Mouse (Mus musculus) adrenal gland, adult 2 months (tissue): ENCODE measurements around the gene Olfr1564. TPM values are rescaled to one million over a fixed set of nuclear protein-coding genes. Genes with fewer than 3 reads are reported as not detected.
"Not testable (repeated sequence)": the region's sequence is repeated elsewhere in the genome, so short reads cannot be mapped to it uniquely, and the experiment has no call there.

Experiments used
- DNase-seq: peaks from one replicate; pipeline ENCODE4 v3.0.0; 2021
- long read RNA-seq: library from polyadenylated mRNA; stranded (forward); transcript quantifications from one replicate; pipeline ENCODE4 v2.0.0, GENCODE M21; 2021
- polyA plus RNA-seq: library from polyadenylated mRNA; depleted of rRNA; stranded (reverse); fragments of >200 nt; gene quantifications from 2 replicates; pipeline ENCODE4 v1.2.3, GENCODE M21; 2012; rRNA removed
- total RNA-seq, 2 experiments: library from RNA; stranded (reverse); gene quantifications; 2 replicates each; pipeline ENCODE4 v1.2.3; 2021

Olfr1564 gene
- not detected for total RNA-seq
- polyA plus RNA-seq, result 0.06 TPM in 1 of 2 replicates, not detected in the other
- long read RNA-seq, result 0 reads

DNA sequence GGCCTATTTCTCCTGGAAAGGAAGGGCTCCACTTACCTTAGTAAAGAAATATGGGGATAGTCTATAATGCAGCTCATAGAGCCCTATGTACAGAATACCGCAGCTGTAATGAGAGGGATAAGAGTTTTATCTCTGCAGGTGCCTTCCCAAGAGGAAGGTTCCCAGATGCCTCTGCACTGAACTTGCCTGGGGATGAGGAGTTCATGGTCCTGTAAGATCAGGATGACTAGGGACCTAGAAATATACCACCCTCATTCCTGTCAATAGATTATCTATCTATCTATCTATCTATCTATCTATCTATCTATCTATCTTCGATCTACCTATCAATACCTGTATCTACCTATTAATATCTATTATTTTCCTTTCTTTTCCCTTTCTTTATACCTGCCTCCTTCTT lies at the start of gene Olfr1564:
Gene Olfr1564, minus strand, starts transcription at position 101 of the 400 bp plus-strand sequence.
- no peak for DNase-seq

DNA sequence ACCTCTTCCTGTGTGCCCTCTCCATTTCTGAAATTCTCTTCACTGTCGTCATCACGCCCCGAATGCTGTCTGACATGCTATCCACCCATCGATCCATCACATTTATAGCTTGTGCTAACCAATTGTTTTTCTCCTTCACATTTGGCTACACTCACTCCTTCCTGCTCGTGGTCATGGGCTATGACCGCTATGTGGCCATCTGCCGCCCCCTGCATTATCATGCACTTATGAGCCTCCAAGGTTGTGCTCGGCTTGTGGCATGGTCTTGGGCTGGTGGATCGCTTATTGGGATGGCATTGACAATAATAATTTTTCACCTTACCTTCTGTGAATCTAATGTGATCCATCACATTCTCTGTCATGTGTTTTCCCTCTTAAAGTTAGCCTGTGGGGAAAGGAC lies 47.4 kb upstream of the Olfr1564 start:
- no peak for DNase-seq

DNA sequence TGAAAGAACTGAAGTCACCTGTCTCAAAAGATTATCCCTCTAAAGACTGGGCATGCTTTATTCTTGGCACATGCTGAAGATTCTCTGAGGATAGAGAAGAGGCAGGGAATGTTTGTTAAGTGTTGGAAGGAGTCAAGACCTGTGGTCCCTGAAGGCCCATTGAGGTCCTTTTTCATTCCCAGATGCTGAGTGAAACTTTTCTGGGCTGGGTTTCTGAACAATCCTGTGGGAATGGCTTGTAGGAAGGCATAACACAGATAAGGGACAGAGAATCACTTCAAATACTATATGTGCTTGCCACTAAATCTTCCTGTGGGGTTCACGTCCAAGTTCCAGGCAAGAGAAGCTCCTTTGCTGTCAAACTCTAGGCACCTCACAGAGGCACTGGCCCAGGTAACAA lies 42.9 kb upstream of the Olfr1564 start, which contains the start of gene Olfr63:
Gene Olfr63, plus strand, starts transcription at position 301 of the 400 bp plus-strand sequence.
- no peak for DNase-seq

DNA sequence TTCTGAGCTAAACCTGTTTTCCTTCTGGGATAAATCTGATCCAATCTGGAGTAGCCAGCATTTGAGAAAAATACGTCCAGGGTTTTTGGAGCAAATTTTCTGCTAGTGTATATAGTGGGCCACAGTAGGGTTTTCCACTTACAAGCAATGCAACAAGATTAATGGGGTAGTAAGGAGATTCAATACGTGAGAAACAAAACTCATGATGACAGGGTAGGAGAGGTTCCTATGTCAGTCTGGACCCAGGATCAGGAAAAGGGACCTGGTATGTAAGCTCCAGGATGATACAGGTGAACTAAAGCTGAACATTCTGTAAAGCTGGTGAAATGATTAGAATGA lies 33.8 kb upstream of the Olfr1564 start:
- not testable (repeated sequence) for DNase-seq

DNA sequence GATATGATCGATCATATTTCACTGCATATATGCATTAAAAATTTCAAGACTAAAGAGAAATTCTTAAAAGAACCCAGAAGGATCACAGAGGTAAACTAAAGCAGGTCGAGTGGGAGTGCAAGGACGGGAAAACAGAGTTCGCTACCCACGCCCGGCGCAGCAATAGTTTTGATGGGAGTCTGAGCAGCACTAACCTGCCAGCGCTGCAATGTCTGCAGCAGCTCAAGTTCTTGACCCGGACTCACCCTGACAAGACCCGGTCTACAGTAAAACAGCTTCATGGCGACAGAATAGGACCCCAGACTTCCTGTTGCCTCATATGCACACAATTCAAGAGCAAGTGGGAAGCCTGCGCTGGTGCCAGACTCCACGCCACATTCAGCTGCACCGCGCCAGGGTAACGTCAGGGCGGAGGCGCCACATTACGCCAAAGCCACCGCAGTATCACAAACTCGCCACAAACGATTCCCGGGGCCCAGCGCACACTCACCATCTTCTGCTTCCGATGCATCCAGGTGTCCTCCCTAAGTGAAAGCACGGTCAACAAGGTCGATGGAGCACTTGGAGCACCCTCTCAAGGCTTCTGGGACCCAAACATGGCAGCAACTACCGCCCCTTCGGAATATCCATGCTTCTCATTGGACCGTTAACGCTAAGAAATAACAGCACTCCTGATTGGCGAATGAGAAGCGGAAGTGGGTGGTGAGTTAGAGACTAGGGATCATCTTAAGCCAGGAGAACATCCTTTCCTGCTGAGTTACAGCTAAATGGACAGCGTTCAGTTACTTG lies 33.2 kb upstream of the Olfr1564 start, which contains the start of gene Zfp955a:
Gene Zfp955a, minus strand, starts transcription at position 616 of the 789 bp plus-strand sequence.
- not testable (repeated sequence) for DNase-seq

DNA sequence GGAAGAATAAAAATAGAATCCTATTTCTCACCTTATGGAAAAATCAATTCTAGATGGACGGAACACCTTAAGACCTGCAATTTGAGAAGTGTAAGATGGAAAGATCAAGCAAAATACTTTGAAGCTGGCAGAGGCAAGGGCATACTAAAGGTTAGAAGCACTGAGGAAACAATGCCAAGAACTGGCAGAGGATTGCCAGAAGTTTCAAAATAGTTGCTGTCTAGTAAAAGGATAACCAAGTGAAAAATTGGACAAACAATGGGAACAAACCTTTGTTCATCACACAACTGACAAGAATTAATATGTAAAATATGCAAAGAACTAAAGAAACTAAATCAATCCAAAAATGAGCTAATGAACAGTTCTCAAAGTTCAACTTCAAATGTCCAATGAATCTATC lies 15.2 kb upstream of the Olfr1564 start:
- not testable (repeated sequence) for DNase-seq

DNA sequence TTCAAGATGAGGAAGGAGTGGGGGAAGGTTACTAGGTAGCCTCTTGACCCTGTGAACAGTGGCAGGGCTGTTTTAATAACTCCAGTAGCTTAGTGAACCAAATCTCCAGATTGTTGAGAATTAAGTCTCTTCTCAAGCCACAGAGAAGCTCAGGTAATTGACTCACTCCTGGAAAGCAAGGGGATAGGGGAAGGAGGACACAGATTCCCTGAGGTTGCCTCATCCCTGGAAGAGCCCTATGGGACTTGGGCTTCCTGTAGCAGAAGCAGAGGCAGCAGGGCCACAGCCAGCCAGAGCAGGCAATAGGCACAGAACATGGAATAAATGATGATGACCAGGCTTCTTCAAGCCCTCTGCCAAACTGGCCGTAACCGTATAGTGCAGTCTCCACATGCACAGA lies 30.5 kb downstream of the Olfr1564 start, which contains the start of gene Olfr239:
Gene Olfr239, plus strand, starts transcription at position 301 of the 400 bp plus-strand sequence.
- DNase-seq, result not testable (repeated sequence)

DNA sequence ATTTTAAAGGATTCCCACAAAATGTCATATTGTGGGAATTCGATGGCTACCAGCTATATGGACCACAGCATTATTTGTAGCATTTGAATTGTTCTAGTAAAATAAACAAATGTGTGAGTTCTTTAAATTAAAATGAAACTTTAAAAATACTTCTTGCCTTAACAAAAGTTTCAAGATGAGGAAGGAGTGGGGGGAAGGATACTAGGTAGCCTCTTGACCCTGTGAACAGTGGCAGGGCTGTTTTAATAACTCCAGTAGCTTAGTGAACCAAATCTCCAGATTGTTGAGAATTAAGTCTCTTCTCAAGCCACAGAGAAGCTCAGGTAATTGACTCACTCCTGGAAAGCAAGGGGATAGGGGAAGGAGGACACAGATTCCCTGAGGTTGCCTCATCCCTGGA lies 53.3 kb downstream of the Olfr1564 start, which contains the start of gene Olfr55:
Gene Olfr55, plus strand, starts transcription at position 301 of the 400 bp plus-strand sequence.
- not testable (repeated sequence) for DNase-seq

Other genes with a start within 250 kb of the Olfr1564 start
- gene Zfp952, start 228.6 kb downstream of the Olfr1564 start, total RNA-seq, result 10 to 100 TPM in 1 of 2 experiments, 1 to 10 TPM in 1; 8.8 to 11.3 TPM
- gene Zfp952, start 228.6 kb downstream of the Olfr1564 start, polyA plus RNA-seq, result 1.1 and 1.5 TPM in 2 replicates
- 1 to 10 TPM; 3.9 to 8.7 TPM for gene Zfp763, start 188.3 kb downstream of the Olfr1564 start, total RNA-seq
- 0.08 and 0.10 TPM in 2 replicates for gene Zfp763, start 188.3 kb downstream of the Olfr1564 start, polyA plus RNA-seq
- not detected for gene 4921501E09Rik, start 153.6 kb downstream of the Olfr1564 start, total RNA-seq
- gene 4921501E09Rik, start 153.6 kb downstream of the Olfr1564 start, polyA plus RNA-seq, result not detected in 2 replicates
- 10 to 100 TPM in 1 of 2 experiments, 1 to 10 TPM in 1; 7.9 to 13.2 TPM for gene Zfp563, start 132.4 kb downstream of the Olfr1564 start, total RNA-seq
- gene Zfp563, start 132.4 kb downstream of the Olfr1564 start, polyA plus RNA-seq, result 0.37 and 0.58 TPM in 2 replicates
- gene Morc2b, start 82.0 kb downstream of the Olfr1564 start, total RNA-seq, result not detected
- not detected in 2 replicates for gene Morc2b, start 82.0 kb downstream of the Olfr1564 start, polyA plus RNA-seq
- gene Olfr55, start 53.2 kb downstream of the Olfr1564 start, total RNA-seq, result not detected
- not detected in 2 replicates for gene Olfr55, start 53.2 kb downstream of the Olfr1564 start, polyA plus RNA-seq
- not detected for gene Olfr239, start 30.4 kb downstream of the Olfr1564 start, total RNA-seq
- not detected in 2 replicates for gene Olfr239, start 30.4 kb downstream of the Olfr1564 start, polyA plus RNA-seq
- 10 to 100 TPM in 1 of 2 experiments, 1 to 10 TPM in 1; 7.1 to 10.2 TPM for gene Zfp955a, start 33.5 kb upstream of the Olfr1564 start, total RNA-seq
- 0.16 and 0.37 TPM in 2 replicates for gene Zfp955a, start 33.5 kb upstream of the Olfr1564 start, polyA plus RNA-seq
- gene Olfr63, start 43.0 kb upstream of the Olfr1564 start, total RNA-seq, result under 1 TPM in 1 of 2 experiments, not detected in 1; 0.06 TPM
- gene Olfr63, start 43.0 kb upstream of the Olfr1564 start, polyA plus RNA-seq, result not detected in 2 replicates
- 10 to 100 TPM in 1 of 2 experiments, 1 to 10 TPM in 1; 9.0 to 11.6 TPM for gene Zfp955b, start 67.9 kb upstream of the Olfr1564 start, total RNA-seq
- gene Zfp955b, start 67.9 kb upstream of the Olfr1564 start, polyA plus RNA-seq, result 0.87 and 1.1 TPM in 2 replicates
- gene Zfp81, start 137.2 kb upstream of the Olfr1564 start, total RNA-seq, result 1 to 10 TPM; 8.6 to 9.1 TPM
- gene Zfp81, start 137.2 kb upstream of the Olfr1564 start, polyA plus RNA-seq, result 0.33 and 0.49 TPM in 2 replicates
- 10 to 100 TPM in 1 of 2 experiments, 1 to 10 TPM in 1; 5.4 to 10.4 TPM for gene Zfp101, start 173.0 kb upstream of the Olfr1564 start, total RNA-seq
- 0.42 and 0.52 TPM in 2 replicates for gene Zfp101, start 173.0 kb upstream of the Olfr1564 start, polyA plus RNA-seq
- gene Actl9, start 211.2 kb upstream of the Olfr1564 start, total RNA-seq, result not detected
- gene Actl9, start 211.2 kb upstream of the Olfr1564 start, polyA plus RNA-seq, result 0.17 and 0.27 TPM in 2 replicates